Mouse (Mus musculus) megakaryocyte-erythroid progenitor cell, adult 5-6 weeks (primary cell): ENCODE data around the gene Hectd2. TPM values are rescaled to one million over a fixed set of nuclear protein-coding genes. Genes with fewer than 3 reads are reported as not detected.

ENCODE experiments used
- ATAC-seq: replicated peaks from 2 replicates; pipeline ENCODE4 v1.8.0; 2016; ENCODE audit warnings: mild to moderate bottlenecking, inconsistent platforms; ENCODE audit not compliant: severe bottlenecking, poor library complexity, low FRiP score, low TSS enrichment
- total RNA-seq, 2 experiments: library from RNA; stranded (forward) in 1 of 2; stranded (reverse) in 1 of 2; fragments of 200-1000, 215-1000 nt in 1 of 2; fragments of >200 nt in 1 of 2; fragmentation: Nextera tagmentation in 1 of 2; gene quantifications; 2 replicates each; pipeline ENCODE4 v1.2.3; 2014 to 2017

Gene Hectd2
- total RNA-seq, 2 experiments from 2014 or later, result 1.8 TPM

DNA sequence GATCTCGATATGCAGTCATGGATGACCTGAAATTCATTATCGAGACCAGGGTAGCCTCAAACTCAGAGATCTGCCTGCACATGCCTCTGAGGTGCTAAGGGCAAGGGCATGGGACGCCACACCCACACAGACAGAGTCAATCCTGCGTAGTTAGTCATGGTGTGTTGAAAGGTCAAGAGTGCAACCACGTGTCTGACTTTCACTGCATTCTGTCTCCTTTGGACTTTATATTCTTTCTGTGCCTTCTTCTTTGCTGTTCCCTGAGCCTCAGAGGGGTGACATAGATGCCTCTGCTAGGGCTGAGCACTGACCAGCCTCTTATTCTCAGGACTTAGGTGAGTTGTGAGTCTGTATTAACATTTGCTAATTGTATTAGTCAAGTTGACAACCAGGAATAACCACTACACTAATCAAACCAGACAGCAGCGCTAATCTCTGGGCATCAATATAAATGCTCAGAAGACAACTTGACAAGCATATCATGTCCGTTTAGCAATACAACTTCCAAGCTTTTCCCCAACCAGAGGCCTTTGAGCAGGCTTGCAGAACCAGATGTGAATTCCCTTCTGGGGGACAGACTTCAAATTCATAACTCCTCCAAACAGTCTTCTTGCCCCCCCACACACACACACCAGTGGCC is 83.6 kb downstream of the Hectd2 start:
- ATAC-seq, result no peak

- ATAC-seq, result no peak
These were observed 84.6 kb downstream of the Hectd2 start for GRCm38 (mm10) chr19:36639072-36639471.

DNA sequence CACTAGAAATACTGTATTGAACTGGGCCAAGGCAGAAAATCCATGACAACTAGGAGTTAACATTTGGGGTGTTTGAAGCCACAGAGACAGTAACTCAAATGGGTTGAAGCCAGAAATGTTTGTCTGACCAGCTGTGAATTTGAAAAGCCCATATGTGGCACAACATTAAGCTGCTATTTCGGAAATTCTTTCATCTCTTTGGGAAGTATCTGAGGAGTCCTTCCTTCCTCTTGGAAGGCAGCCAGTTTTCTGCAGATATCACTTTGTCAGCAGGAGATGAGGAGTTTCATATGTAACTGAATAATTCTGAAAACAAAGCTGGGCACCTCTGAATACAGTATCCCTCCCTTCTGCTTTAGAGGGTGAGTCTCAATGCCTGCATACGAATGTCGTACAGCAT is 86.7 kb downstream of the Hectd2 start:
- ATAC-seq, result no peak

GRCm38 (mm10) chr19:36645308-36645889 is 91.0 kb downstream of the Hectd2 start:
- ATAC-seq, result no peak

DNA sequence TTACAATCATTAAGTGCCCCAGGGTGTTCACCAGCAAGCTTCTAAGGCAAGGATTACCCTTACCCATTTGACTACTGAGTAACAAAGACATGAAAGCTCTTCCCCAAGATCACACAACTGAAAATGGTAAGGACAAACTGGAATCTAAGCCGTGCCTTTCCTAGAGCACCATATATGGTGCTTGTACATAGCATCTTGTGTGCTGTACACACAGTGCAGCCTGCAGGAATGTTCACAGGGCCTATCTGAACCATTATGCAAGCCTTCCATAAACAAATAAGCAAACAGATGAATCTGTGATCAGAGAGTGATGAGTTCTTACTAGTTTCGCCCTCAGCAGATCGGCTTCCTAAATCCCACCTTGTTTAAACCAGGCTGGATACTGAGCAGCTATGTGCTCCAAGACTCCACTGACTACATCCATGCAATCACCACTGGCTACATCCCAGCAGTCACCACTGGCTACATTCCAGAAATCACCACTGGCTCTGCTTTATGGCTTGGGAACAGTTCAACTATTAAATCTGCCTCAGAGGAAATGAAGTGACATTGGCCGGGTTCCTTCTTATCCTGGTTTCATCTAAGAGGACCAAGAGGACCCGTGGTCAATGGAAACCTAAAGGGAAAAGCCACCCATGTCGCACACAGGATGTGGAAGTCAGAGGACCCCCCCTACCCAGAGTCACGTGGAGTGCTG is 91.8 kb downstream of the Hectd2 start:
- ATAC-seq, result no peak

DNA sequence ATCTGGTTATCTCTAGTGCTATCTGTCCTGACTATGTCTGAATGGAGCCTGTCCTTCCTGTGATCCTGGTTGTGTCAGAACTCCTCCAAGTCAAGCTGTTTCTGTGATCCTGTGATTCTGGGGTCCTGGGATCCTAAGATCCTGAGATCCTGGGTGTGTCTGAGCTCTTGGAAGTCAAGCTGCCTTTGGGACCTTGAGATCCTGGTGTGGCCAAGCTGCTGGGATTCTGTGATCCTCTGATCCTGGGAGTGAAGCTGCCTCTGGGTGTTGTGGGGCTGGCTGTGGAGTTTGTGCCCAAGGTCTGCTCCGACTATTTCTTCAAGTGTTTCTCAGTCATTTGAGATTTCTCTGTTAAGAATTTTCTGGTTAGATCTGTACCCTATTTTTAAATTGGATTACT is 98.2 kb downstream of the Hectd2 start:
- ATAC-seq, result no peak

DNA sequence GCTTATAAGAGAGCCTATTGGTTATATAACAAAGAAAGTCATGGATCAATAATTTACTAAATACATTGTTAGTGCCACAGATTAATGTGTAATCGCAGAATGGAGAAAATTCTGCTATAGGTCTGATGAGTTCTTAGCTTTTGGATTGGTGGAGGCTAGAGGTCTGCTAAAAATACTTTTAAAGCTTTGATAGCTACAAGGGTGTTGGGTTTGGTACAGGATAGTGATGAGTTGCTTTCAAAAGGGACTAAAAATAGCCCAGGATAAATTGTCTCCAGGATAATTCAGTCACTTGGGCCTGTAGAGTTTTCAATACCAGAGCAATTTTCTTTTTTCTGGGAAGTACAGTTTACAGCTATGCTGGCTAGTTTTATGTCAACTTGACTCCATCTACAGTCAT is 108.3 kb downstream of the Hectd2 start:
- ATAC-seq, result no peak

DNA sequence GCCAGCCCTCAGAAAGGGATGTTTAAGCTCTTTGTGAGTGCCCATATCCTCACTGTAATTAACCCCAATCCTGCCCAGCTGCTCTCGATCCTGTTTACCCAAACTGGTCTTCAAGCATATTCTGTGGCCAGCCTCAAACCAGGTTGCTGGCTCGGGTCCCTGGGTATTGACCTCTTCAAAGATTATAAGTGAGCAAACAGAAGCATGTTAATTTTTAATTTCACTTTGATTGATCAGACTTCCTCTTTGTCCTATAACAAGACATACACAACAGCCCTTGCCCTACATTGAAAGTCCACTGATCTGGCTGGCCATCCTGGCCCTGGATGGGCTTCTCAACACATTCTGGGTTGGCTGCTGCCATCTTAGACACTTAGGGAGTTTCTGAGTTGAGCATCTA is 109.5 kb downstream of the Hectd2 start:
- no peak for ATAC-seq

GRCm38 (mm10) chr19:36664417-36664816 is 110.0 kb downstream of the Hectd2 start:
- ATAC-seq, result no peak

GRCm38 (mm10) chr19:36665206-36665605 is 110.8 kb downstream of the Hectd2 start:
- ATAC-seq, result no peak

- ATAC-seq, result no peak
These were observed 111.2 kb downstream of the Hectd2 start for GRCm38 (mm10) chr19:36665641-36666040.

DNA sequence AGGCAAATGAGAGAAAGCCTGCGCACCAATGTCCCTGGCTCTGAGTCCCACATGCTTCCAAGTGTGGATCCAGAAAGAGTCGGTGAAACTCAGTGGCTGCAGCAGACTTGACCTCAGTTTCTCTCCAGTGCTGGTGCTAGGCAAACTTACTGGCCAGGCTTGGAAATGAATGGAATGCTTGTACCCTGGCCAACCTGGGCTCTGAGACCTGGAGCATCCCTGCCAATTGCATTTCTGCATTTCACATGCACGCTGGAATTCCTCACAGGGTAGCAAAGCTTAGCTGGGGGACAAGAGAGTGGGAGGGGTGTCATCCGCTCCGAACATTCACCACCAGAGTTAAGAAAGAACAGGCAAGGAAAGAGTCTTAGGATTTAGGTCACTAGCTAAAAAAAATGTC is 112.0 kb downstream of the Hectd2 start:
- ATAC-seq, result no peak

- no peak for ATAC-seq
These were observed 112.9 kb downstream of the Hectd2 start for GRCm38 (mm10) chr19:36667368-36667767.

- no peak for ATAC-seq
These were observed 113.7 kb downstream of the Hectd2 start for GRCm38 (mm10) chr19:36668098-36668497.

DNA sequence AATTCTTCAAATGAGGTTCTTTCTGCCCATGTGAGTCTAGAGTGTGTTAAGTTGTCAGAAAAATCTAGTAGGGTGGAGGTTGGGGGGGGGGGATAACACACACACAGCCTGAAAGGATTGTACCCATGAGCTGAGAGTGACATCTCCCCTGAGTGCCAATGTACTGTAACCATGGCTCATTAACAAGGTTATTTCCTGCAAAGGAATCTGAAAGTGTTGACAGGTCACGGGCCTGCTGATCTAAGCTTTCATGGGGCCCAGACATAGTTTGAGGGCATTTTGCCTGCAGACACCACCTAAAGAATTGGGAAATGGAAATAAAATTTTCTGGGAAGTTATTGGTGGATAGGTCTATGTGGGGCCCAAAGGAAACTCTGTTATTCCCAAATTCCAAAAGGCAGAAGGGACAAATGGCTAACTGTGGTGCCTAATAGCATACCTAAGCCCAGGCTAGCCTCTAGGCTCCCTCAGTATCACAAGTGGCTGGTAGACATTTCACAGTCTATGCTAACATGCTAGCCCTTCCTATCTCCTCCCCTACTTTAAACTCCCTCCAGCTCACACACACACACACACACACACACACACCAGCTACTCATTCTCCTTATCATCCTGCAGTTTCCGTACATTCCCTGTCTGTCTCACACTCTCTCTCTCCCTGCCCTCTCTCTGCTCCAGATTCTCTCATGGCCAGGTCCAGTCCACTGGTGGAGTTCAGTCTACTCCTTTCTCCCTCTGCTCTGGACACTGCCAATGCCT is 114.6 kb downstream of the Hectd2 start:
- no peak for ATAC-seq

DNA sequence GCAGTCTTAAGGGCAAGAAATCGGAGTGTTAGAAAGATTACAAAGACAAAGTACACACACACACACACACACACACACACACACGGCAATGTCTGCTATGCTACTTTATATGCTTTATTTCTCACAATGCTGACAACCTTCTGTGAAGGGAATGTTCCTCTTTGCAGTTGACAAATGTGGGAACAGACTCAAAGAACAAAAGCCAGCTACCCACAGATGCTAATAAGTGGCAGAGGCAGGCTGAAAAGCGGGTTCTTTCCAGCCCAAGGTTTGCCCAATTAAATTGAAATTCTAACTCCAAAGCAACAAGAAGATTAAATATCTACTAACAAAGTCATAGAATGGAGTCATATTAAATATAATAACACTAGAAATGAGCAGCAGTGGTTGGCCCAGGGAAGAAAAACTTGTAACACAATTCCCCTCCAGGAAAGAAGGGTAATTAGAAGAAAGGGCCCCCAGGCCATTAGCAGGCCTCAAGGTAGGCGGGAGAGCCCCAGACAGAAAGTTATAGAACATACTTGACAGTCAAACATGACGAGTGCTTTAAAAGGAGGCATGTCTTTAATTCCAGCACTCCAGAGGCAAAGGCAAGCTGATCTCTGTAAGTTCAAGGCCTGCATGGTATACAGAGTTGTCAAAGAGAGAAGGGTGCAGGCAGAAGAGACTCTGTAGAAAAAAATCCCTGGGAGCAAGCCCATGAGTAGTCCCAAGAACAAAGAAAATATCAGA is 115.4 kb downstream of the Hectd2 start:
- no peak for ATAC-seq
